Mouse (Mus musculus) hindbrain, embryonic 12.5 days (tissue): ENCODE measurements around the gene Gmfb. TPM values are rescaled to one million over a fixed set of nuclear protein-coding genes. Genes with fewer than 3 reads are reported as not detected.

Source experiments
- ATAC-seq: fragments of 200-750 bp; cut with Nextera tagmentation; 2 replicates; pipeline ENCODE4 v1.8.0; 2017; ENCODE audit warnings: moderate TSS enrichment; ENCODE audit not compliant: low FRiP score
- H3K27ac ChIP-seq: fragments of 300-500 bp; sonication (generic); 2 replicates; pipeline ENCODE4 v1.5.1; 2016; ENCODE audit warnings: mild to moderate bottlenecking
- H3K27me3 ChIP-seq: fragments of 300-500 bp; sonication (generic); 2 replicates; pipeline ENCODE4 v1.6.1; 2016; ENCODE audit warnings: mild to moderate bottlenecking
- H3K36me3 ChIP-seq: fragments of 300-500 bp; sonication (generic); 2 replicates; pipeline ENCODE4 v1.6.1; 2016; ENCODE audit warnings: mild to moderate bottlenecking
- H3K4me1 ChIP-seq: fragments of 300-500 bp; sonication (generic); 2 replicates; pipeline ENCODE4 v1.6.1; 2016
- H3K4me2 ChIP-seq: fragments of 300-500 bp; sonication (generic); replicated peaks from 2 replicates; pipeline ENCODE4 v1.6.1; 2016; ENCODE audit warnings: mild to moderate bottlenecking
- H3K4me3 ChIP-seq: fragments of 300-500 bp; sonication (generic); 2 replicates; pipeline ENCODE4 v1.5.1; 2016; ENCODE audit warnings: mild to moderate bottlenecking
- H3K9ac ChIP-seq: fragments of 300-500 bp; sonication (generic); 2 replicates; pipeline ENCODE4 v1.6.1; 2016; ENCODE audit warnings: mild to moderate bottlenecking, moderate library complexity
- H3K9me3 ChIP-seq: fragments of 300-500 bp; sonication (generic); replicated peaks from 2 replicates; pipeline ENCODE4 v1.6.1; 2016; ENCODE audit warnings: mild to moderate bottlenecking
- WGBS: fragments of 180-500 bp; shearing (Covaris S2); methylation state at CpG from one replicate; pipeline ENCODE4 v1.1.7; 2016; 5-methylcytosine and 5-hydroxymethylcytosine counted together
- polyA plus RNA-seq: library from polyadenylated mRNA; unstranded; fragments of >200 nt; fragmentation: Nextera tagmentation; extraction: Ambion mirVana; gene quantifications from 2 replicates; pipeline ENCODE4 v1.2.1, GENCODE M21; 2016

Gmfb gene
- polyA plus RNA-seq, 1 experiment from 2014 or later = 102 TPM

DNA sequence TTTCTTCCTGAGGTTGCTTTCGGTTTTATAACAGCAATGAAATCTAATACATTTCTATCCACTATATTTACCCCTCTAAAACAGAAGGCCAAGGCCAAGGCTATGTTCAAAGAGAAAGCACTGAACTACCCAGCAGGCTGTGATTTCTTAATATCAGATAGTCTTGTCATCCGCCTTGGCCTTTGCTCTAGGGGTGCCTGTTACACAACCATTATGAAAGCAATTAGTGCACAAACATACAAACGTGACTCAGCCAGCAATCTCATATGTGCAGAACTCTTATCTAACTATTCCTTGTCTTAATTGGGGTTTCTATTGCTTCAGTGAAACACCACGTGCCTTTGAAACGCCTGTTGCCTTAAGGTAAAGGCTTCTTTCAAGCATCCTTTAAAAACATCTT, 27.9 kb downstream of the Gmfb start:
- Histone ChIP-seq H3K4me2 (no peak overlapping the region), H3K9me3 (no peaks in the 10 kb centered on the region), H3K36me3 (no peaks in the 10 kb centered on the region), H3K4me1 (no peaks in the 10 kb centered on the region), H3K27ac (no peak overlapping the region), H3K27me3 (no peaks in the 10 kb centered on the region), H3K9ac (no peak overlapping the region), H3K4me3 (no peak overlapping the region)
- WGBS = 96% methylated on average over 5 of the region's 5 CpGs
- no peak for ATAC-seq

GRCm38 (mm10) chr14:46790723-46791122, 31.3 kb downstream of the Gmfb start:
- no peaks in the 10 kb centered on the region for H3K36me3 ChIP-seq
- 94% methylated on average over 6 of the region's 6 CpGs for WGBS

DNA sequence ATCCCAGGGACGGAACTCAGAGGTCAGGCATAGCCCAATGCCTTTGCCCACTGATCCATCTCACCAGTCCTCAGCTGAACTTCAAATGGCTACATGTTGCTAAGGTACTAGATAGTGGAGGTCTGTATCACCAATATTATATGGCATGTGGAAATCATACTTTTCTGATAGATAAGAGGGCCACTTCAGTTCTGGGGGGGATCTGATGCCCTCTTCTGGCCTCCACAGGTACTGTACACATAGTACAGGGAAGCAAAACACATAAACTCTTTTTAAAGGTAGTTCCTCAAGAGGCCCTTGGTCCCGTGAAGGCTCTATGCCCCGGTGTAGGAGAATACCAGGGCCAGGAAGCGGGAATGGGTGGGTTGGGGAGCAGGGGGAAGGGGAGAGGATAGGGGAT, 31.7 kb downstream of the Gmfb start:
- WGBS = 70% methylated on average over 4 of the region's 4 CpGs
- no peak overlapping the region for H3K4me3 ChIP-seq
- no peaks in the 10 kb centered on the region for H3K27me3 ChIP-seq
- ATAC-seq = no peak
- H3K4me2 ChIP-seq = no peak overlapping the region
- H3K9ac ChIP-seq = no peak overlapping the region
- H3K9me3 ChIP-seq = no peaks in the 10 kb centered on the region
- peaks cover 12% of the 10 kb centered on the region for H3K4me1 ChIP-seq
- no peak overlapping the region for H3K27ac ChIP-seq
- no peaks in the 10 kb centered on the region for H3K36me3 ChIP-seq

More at GRCm38 (mm10) chr14:46790723-46791122, 31.3 kb downstream of the Gmfb start:
- no peak overlapping the region for H3K27ac ChIP-seq
- peaks cover 11% of the 10 kb centered on the region for H3K4me1 ChIP-seq
- H3K9ac ChIP-seq = no peak overlapping the region
- H3K27me3 ChIP-seq = no peaks in the 10 kb centered on the region
- H3K4me3 ChIP-seq = no peak overlapping the region
- no peak for ATAC-seq
- no peaks in the 10 kb centered on the region for H3K9me3 ChIP-seq
- no peak overlapping the region for H3K4me2 ChIP-seq

- Histone ChIP-seq H3K4me1 (peaks cover 13% of the 10 kb centered on the region), H3K4me3 (peak overlapping the region; percentile 94; the same call in 1 of the 2 replicates), H3K27me3 (no peaks in the 10 kb centered on the region), H3K4me2 (peak overlapping the region; percentile 80), H3K27ac (peak overlapping the region; percentile 99; the same call in 1 of the 2 replicates), H3K9me3 (no peaks in the 10 kb centered on the region), H3K36me3 (0 out of 2 replicates have a peak, but pooled peaks cover 3% of the 10 kb centered on the region), H3K9ac (no peak overlapping the region)
- peak; percentile 28; the same call in 1 of the 2 replicates for ATAC-seq
- WGBS = 30% methylated on average over 8 of the region's 8 CpGs
Measured at GRCm38 (mm10) chr14:46788505-46788901, 33.5 kb downstream of the Gmfb start.

DNA sequence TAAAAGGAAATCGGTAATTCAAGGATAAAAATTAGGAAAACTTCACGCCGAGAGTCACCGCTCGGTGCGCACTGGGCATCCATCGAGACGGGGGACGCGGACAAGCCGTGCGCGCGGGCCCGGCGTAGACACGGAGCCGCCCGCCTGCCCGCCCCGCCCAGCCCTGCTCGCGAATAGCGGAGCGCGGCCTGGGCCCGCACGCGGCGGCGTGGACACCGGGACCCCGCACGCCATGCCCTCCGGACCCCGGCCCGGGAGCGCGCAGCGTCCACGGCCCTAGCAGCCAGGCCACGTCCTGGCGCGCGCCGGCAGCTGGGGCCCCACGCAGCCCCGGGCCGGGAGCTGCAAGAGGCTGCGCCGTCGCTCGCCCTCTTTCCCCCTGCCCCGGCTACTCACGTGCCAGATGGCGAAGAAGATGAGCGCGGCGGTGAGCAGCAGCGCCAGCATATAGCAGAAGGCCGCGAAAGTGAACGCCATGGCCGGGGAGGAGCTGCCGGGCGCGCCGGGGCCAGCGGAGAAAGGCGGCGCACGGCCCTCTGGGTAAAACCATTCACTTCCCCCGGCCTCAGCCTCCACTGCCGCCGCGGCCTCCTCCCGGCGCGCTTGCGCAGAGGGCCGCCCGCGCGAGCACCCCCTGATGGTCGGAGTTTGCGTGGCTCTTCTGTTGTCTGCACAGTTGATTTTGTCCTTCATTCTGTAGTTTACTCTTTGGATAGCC, 34.1 kb downstream of the Gmfb start, which contains the start of gene Cnih1:
Cnih1 (minus strand) TSS at position 625 of the 718 bp plus-strand sequence.
- no peaks in the 10 kb centered on the region for H3K9me3 ChIP-seq
- H3K36me3 ChIP-seq = peaks cover 7% of the 10 kb centered on the region
- peak within 1 kb of the TSS; percentile 80 for H3K4me2 ChIP-seq
- no peaks in the 10 kb centered on the region for H3K27me3 ChIP-seq
- peak within 1 kb of the TSS; percentile 95 for H3K9ac ChIP-seq
- H3K4me1 ChIP-seq = peaks cover 13% of the 10 kb centered on the region
- peak within 1 kb of the TSS; percentile 94 for H3K4me3 ChIP-seq
- ATAC-seq = peak; percentile 96
- WGBS = under 1% methylated on average over 75 of the region's 86 CpGs
- H3K27ac ChIP-seq = peak within 1 kb of the TSS; percentile 99

- Histone ChIP-seq H3K4me1 (peaks cover 13% of the 10 kb centered on the region), H3K4me2 (peak overlapping the region; percentile 80), H3K27ac (peak overlapping the region; percentile 99), H3K9ac (peak overlapping the region; percentile 95), H3K27me3 (no peaks in the 10 kb centered on the region), H3K36me3 (peaks cover 12% of the 10 kb centered on the region), H3K4me3 (peak overlapping the region; percentile 94), H3K9me3 (no peaks in the 10 kb centered on the region)
- no peak for ATAC-seq
- WGBS = under 1% methylated on average over 11 of the region's 11 CpGs
Measured at GRCm38 (mm10) chr14:46787454-46787786, 34.6 kb downstream of the Gmfb start.

DNA sequence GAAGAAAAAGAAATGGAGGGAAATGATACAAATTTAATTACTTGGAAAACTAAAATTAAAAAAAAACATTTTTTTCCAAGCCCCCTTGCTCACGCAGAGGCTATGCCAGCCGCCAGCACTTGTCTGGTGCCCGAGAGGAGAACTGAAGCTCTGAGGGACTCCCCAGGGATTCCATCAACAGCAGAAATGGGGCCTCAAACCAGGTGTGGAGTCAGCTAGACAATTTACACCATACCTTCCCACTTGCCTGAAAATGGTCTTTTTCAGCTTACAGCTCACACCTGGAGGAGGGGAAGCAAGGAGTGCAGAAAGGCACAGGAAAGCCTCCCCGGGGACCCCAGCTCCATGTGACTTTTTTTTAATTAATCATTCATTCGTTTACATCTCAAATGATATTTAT, 36.8 kb downstream of the Gmfb start:
- H3K4me2 ChIP-seq = no peak overlapping the region
- H3K9ac ChIP-seq = no peak overlapping the region
- no peaks in the 10 kb centered on the region for H3K9me3 ChIP-seq
- peaks cover 13% of the 10 kb centered on the region for H3K4me1 ChIP-seq
- WGBS = 87% methylated on average over 5 of the region's 5 CpGs
- no peaks in the 10 kb centered on the region for H3K27me3 ChIP-seq
- no peak overlapping the region for H3K27ac ChIP-seq
- ATAC-seq = no peak
- peaks cover 24% of the 10 kb centered on the region for H3K36me3 ChIP-seq
- H3K4me3 ChIP-seq = no peak overlapping the region

GRCm38 (mm10) chr14:46783327-46783926, 38.6 kb downstream of the Gmfb start:
- no peak overlapping the region for H3K4me2 ChIP-seq
- H3K27me3 ChIP-seq = no peaks in the 10 kb centered on the region
- 94% methylated on average over 10 of the region's 10 CpGs for WGBS
- no peak overlapping the region for H3K27ac ChIP-seq
- ATAC-seq = no peak
- peaks cover 13% of the 10 kb centered on the region for H3K4me1 ChIP-seq
- H3K4me3 ChIP-seq = no peak overlapping the region
- peaks cover 6% of the 10 kb centered on the region; the same call in 1 of the 2 replicates for H3K9me3 ChIP-seq
- peaks cover 42% of the 10 kb centered on the region for H3K36me3 ChIP-seq
- H3K9ac ChIP-seq = no peak overlapping the region

DNA sequence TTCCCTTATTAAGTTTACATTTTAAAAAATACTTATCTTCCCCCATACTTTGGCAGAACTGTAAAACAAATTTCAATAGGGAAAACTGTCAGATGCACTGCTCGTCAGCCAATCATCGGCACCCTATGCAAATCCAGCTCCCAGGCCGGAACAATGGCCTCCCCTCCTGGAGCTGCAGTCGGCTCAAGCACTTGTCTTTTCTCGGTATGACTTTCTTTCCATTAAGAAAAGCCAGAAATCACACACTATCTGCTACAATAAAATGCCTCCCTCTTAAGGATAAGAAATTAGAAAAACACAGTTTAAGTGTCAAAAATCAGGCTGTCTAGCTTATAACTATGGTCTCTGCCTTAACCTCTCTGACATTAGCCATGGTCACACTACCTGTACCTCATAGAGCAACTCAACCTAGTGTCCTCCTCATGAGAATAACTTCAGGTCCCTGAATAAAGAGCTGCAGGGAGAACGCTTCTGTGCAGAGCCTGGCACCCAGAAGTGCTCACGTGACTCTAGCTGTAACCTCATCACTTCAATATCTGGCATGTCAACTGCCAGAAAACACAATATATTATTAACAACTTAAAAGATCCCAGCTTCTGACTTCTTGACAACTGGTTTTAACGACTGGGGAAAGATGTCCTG, 39.7 kb downstream of the Gmfb start:
- peaks cover 12% of the 10 kb centered on the region for H3K4me1 ChIP-seq
- peaks cover 6% of the 10 kb centered on the region; the same call in 1 of the 2 replicates for H3K9me3 ChIP-seq
- no peak overlapping the region for H3K9ac ChIP-seq
- H3K36me3 ChIP-seq = peaks cover 52% of the 10 kb centered on the region
- no peak overlapping the region for H3K4me3 ChIP-seq
- no peaks in the 10 kb centered on the region for H3K27me3 ChIP-seq
- no peak for ATAC-seq
- WGBS = 86% methylated on average over 8 of the region's 8 CpGs
- no peak overlapping the region for H3K27ac ChIP-seq
- H3K4me2 ChIP-seq = no peak overlapping the region

DNA sequence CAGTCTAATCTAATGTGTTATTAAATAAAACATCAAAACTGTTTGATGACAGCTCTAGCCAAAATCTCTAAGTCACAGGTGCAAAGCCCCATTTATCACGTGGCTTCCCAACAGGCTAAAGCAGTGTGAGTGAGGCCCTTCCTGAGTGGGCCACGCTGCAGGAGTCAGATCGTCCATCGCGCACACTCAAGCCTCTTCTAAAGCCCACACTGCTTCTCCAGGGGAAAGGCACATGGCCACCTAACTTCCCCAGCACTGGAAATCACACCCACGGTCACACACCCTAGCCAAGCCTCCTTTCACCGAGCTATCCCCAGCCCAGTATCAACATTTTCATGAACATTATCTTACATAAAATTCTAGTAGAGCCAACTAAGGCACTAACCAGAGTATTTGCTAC, 41.0 kb downstream of the Gmfb start:
- 96% methylated on average over 7 of the region's 7 CpGs for WGBS
- H3K4me2 ChIP-seq = no peak overlapping the region
- H3K4me3 ChIP-seq = no peak overlapping the region
- H3K4me1 ChIP-seq = peaks cover 4% of the 10 kb centered on the region; the same call in 1 of the 2 replicates
- peaks cover 6% of the 10 kb centered on the region; the same call in 1 of the 2 replicates for H3K9me3 ChIP-seq
- H3K9ac ChIP-seq = no peak overlapping the region
- peaks cover 63% of the 10 kb centered on the region for H3K36me3 ChIP-seq
- no peaks in the 10 kb centered on the region for H3K27me3 ChIP-seq
- no peak for ATAC-seq
- H3K27ac ChIP-seq = no peak overlapping the region

GRCm38 (mm10) chr14:46779217-46779616, 42.8 kb downstream of the Gmfb start:
- 97% methylated on average over 7 of the region's 7 CpGs for WGBS
- Histone ChIP-seq H3K27ac (no peak overlapping the region), H3K9ac (no peak overlapping the region), H3K27me3 (no peaks in the 10 kb centered on the region), H3K36me3 (peaks cover 76% of the 10 kb centered on the region), H3K4me3 (no peak overlapping the region), H3K4me2 (no peak overlapping the region), H3K4me1 (no peaks in the 10 kb centered on the region), H3K9me3 (peaks cover 6% of the 10 kb centered on the region; the same call in 1 of the 2 replicates)
- ATAC-seq = no peak

DNA sequence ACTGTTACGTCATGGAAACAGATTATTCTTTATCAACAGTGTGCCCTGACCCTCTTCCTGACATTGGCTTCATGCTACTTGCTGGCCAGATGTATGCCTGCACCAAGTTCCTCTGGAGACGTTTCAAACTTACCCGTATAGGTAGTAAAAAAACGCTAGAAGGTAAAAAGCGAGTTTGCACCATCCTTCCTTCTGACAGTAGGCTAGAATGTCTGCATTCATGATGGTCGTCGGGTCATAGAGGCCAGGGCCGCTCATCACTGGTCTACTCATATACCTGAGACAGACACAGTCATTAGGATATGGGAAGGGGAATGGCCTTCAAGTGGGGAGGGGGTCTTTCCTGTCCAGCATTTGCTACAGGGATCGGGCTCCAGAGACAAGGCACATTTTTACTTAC, 43.3 kb downstream of the Gmfb start:
- Histone ChIP-seq H3K36me3 (peaks cover 76% of the 10 kb centered on the region), H3K9ac (no peak overlapping the region), H3K27me3 (no peaks in the 10 kb centered on the region), H3K27ac (no peak overlapping the region), H3K4me2 (no peak overlapping the region), H3K4me3 (no peak overlapping the region), H3K4me1 (no peaks in the 10 kb centered on the region), H3K9me3 (peaks cover 6% of the 10 kb centered on the region; the same call in 1 of the 2 replicates)
- 97% methylated on average over 9 of the region's 9 CpGs for WGBS
- ATAC-seq = no peak
